Mouse (Mus musculus) ES-CJ7 (cell line): ENCODE results near the gene Art3.

Experiments
- DNase-seq: peaks from one replicate; pipeline ENCODE4 v3.0.0; 2011; ENCODE audit warnings: low read depth, low spot score

The Art3 gene

GRCm38 (mm10) chr5:92376795-92377405 lies 45.3 kb downstream of the Art3 start:
- DNase-seq: no peak

DNA sequence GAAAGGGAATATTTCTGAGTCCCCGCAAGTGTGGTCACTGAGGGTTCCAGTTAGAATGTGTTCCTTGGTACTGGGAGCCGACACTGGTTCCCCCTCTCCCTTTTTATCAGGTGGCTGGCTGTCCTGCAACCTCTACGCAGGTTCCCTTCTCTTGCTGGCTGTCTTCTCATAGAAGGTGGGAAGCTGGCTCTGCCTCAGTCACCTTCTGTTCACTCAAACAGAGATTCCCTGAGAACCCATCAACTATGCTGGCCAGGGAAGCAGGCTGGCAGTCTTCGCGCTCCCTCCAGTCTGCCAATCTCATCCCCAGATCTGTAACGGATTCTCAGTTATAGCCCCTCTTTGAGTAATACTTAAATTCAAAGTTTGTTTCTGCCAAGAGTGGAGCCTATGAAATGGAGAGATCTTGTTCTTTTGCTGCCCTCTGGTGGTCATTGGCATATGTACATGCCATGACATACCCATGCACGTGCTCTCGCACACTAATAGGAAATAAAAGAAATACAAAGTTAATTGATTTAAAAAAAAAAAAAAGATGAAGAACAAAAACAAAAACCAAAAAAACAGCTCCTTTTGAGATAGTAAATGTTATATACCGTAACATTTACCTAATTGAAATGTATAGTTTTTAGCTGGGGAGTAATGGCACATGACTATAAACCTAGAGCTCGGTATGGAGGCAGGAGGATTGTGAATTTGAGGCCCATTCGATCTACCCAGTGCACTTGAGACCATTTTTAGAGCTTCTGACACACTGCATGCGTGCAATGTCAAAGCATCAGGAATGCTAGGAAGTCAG lies 50.1 kb downstream of the Art3 start:
- peak; percentile 84 for DNase-seq

GRCm38 (mm10) chr5:92382349-92382679 lies 50.7 kb downstream of the Art3 start:
- no peak for DNase-seq

- DNase-seq: no peak
Measured at GRCm38 (mm10) chr5:92383747-92384146, 52.1 kb downstream of the Art3 start.

DNA sequence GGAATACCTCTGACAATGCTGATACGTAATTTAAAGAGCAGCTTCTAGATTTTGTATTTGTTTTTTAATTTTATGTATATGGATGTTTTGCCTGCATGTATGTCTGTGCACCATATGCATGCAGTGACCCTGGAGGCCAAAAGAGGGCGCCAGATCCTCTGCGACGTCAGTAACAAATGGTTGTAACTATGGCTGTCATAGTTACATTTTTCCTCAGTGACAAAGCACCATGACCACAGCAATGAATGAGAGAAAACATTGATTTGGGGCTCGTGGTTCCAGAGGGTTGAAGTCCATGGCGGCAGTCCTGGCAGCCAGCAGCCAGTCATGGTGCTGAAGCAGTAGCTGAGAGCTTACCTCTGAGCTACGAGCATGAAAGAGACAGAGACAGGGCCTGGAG lies 53.2 kb downstream of the Art3 start:
- DNase-seq: peak; percentile 45

DNA sequence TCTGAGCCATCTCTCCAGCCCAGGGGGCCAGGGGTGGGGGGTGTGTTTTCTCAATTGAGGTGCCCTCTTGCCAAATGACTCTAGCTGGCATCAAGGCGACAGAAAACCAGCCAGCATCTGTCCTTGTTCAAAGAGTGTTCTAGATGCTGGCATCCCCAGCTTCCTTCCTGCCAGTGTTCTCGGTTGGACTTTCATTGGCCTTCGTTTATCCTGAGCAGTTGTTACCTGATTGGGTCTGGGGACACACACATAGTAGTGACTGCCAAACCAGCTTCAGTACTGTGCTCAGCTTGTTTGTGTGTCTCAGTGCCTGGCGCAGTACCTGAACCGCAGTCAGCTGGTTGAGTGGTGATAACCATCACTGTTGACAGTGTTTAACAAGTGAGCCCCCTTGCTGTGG lies 54.5 kb downstream of the Art3 start:
- DNase-seq: no peak

DNA sequence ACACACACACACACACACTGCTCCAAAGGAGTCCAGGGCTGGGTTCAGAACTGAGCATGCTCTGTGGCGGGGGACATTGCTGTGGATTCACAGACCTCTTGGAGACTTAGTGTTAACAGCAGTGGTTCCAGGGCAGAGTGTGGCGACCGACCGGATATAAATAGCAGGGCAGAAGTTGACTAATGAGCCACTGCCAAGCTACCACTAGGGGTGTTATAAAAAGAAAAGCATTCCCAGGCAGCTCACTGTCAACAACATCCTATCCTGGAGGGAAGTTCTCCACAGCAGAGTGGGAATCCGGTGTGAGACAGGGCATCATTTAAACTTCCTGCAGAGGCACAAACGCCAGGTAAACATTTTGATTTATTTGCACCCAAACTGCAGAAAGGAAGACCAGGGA lies 55.0 kb downstream of the Art3 start:
- DNase-seq: peak; percentile 33

- no peak for DNase-seq
Measured at GRCm38 (mm10) chr5:92387433-92387832, 55.8 kb downstream of the Art3 start.

DNA sequence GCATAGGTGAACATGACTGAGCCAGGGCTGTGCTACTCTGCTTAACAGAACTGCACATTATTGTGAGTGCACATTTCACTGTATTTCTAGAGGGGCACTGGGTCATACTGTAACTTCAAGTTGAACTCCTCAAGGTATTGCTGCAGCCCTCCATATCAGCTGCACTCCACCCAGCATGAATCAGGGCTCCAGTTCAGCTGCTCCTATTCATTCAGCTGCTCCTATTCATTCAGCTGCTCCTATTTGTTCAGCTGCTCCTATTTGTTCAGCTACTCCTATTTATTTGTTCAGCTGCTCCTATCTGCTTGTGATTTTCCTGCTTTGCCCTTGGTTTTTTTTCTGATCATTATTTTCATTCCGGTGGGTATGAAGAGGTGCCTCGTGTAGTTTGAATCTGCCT lies 58.4 kb downstream of the Art3 start:
- DNase-seq: no peak

DNA sequence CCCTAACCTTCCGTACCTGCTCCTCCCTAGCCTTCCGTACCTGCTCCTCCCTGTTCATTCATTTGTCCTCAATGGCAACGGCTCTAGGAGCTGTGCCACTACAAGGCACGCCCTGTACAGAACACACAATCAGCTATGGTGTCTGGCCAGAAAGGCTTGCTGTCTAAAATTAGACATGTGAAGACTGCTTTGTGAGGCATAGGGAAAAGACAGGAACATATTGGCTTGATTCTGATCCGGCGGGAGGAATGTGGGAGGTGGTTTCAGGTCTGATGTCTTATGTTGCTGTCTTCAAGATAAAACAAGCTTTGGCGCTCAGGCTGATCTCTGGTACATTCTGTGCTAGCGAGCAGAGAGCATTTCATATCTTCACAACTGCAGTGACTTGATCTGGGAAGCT lies 59.0 kb downstream of the Art3 start:
- no peak for DNase-seq

- peak; percentile 27 for DNase-seq
Measured at GRCm38 (mm10) chr5:92392542-92392941, 60.9 kb downstream of the Art3 start.

GRCm38 (mm10) chr5:92393863-92394262 lies 62.2 kb downstream of the Art3 start:
- no peak for DNase-seq

GRCm38 (mm10) chr5:92395764-92396163 lies 64.1 kb downstream of the Art3 start:
- no peak for DNase-seq

DNA sequence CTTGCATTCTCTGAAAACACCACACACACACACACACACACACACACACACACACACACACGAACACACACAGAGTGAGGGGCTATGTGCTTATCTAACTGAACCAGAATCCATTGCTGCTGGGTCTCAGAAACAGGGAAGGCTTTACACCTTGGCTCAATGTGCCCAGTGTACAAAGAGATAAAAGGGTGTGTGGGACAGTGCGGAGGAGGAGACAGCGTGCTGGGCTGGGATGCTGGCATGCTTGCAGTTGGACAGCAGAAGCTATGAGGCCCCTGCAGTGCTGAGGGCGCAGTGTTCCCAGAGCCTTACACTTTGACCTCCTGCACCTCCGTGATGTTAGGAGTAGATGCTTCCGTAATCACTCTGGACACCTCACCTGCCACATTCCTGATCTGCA lies 64.8 kb downstream of the Art3 start:
- no peak for DNase-seq

- peak; percentile 91 for DNase-seq
Measured at GRCm38 (mm10) chr5:92398153-92398552, 66.5 kb downstream of the Art3 start.

- DNase-seq: no peak
Measured at GRCm38 (mm10) chr5:92402816-92403215, 71.2 kb downstream of the Art3 start.

- DNase-seq: no peak
Measured at GRCm38 (mm10) chr5:92403562-92404399, 72.2 kb downstream of the Art3 start.

DNA sequence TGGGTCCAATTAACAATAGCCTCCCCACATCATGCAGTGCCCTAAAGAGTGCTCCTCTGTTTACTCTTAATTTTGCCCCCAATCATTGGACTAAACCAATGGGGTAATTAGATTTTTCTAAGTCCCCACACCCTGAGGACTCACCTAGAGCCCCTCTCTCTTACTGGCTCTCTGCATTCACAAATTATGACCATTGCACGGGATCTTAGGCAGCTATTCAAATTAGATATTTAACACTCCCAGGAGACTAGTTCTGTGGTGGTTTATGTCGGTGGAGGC lies 72.7 kb downstream of the Art3 start:
- DNase-seq: no peak

DNA sequence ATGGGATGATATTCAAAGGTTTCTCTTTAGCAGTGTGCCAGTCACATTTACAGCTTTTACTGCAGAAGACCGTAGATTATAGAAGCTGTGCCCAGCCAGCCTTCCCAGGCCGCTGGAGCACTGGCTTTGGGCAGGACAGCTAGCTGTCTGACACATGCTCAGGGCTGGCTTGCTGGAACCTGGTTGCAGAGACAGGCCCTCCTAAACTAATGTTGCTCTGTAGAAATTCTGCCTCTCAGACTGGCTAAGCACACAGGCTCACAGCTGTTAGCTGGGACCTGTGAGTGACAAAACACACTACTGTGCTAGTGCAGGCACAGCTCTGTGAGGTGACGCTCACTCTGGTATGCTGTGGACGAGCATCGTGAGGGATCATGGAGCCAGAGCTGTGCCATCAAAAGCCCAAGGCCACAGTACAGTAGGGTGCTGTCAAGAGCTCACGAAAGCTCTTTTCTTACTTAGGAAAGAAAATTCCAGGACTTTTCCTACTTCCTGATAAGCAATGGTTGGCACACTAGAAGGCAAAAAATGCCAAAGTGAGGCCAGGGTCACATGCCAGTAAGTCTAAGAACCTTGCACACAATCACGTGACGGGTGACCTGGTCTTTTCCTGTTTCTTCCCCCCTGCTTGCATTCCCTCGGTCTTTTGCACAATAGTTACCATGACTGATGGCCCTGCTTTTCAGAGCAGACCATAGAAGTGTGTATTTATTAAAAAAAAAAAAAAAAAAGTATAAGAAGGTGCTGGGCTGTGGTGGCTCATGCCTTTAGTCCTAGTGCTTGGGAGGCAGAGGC lies 77.9 kb downstream of the Art3 start:
- DNase-seq: no peak

- DNase-seq: no peak
Measured at GRCm38 (mm10) chr5:92410486-92410885, 78.9 kb downstream of the Art3 start.

DNA sequence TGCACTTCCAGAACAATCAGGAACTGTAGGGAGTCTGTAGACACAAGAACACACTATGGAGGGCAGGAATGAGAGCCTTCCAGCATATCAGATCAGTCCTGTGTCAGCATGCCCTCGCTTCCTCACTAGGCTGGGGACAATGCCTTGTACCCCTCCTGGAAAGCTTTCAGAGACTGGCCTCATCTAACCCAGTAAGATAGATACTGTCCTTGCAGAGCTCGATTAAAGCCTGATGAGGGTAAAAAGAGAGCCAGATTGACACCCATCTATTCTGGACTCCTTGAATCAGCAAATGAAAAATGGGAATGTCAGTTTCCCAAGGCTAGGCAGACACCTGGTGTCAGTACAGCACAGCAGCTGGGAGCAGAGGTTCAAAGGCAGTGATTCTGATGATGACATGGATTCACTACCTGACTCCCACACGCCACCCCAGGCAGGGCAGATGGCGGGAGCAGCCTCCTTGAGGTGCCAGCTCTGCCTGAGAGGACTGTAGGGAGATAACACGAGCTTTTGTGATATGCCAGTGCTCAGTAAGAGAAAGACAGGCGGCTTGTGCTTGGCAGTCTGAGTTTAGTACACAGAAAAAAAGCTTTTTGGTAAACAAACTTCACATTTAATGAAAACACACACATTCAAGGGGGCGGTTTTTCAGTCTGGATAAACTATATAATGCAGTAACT lies 80.0 kb downstream of the Art3 start:
- DNase-seq: no peak
